Mouse (Mus musculus): ENCODE measurements around the gene Stxbp4.

Gene Stxbp4

GRCm38 (mm10) chr11:90558359-90559047 is 79.4 kb downstream of the Stxbp4 start:
- DNase-seq (ENCODE audit: low spot score in 2 of 2), result no peak

GRCm38 (mm10) chr11:90556517-90556916 is 81.4 kb downstream of the Stxbp4 start:
- no peak for DNase-seq (ENCODE audit: low spot score in 2 of 2)

GRCm38 (mm10) chr11:90553963-90554362 is 83.9 kb downstream of the Stxbp4 start:
- no peak for DNase-seq (ENCODE audit: low spot score in 2 of 2)

GRCm38 (mm10) chr11:90552303-90553201 is 85.3 kb downstream of the Stxbp4 start:
- no peak for DNase-seq (ENCODE audit: low spot score in 2 of 2)

- DNase-seq (ENCODE audit: low spot score in 2 of 2), result peak; percentile 14 to 15
Observed at GRCm38 (mm10) chr11:90548560-90548959, 89.3 kb downstream of the Stxbp4 start.

- DNase-seq (ENCODE audit: low spot score in 2 of 2), result no peak
Observed at GRCm38 (mm10) chr11:90538636-90539263, 99.1 kb downstream of the Stxbp4 start.

- DNase-seq (ENCODE audit: low spot score in 2 of 2), result no peak
Observed at GRCm38 (mm10) chr11:90525311-90525710, 112.6 kb downstream of the Stxbp4 start.

GRCm38 (mm10) chr11:90521040-90521439 is 116.8 kb downstream of the Stxbp4 start:
- no peak for DNase-seq (ENCODE audit: low spot score in 2 of 2)

GRCm38 (mm10) chr11:90517750-90518149 is 120.1 kb downstream of the Stxbp4 start:
- DNase-seq (ENCODE audit: low spot score in 2 of 2), result no peak

- no peak for DNase-seq (ENCODE audit: low spot score in 2 of 2)
Observed at GRCm38 (mm10) chr11:90512538-90513219, 125.2 kb downstream of the Stxbp4 start.

- DNase-seq (ENCODE audit: low spot score in 2 of 2), result no peak
Observed at GRCm38 (mm10) chr11:90501846-90502245, 136.0 kb downstream of the Stxbp4 start.

GRCm38 (mm10) chr11:90499918-90500317 is 138.0 kb downstream of the Stxbp4 start:
- no peak for DNase-seq (ENCODE audit: low spot score in 2 of 2)

- no peak for DNase-seq (ENCODE audit: low spot score in 2 of 2)
Observed at GRCm38 (mm10) chr11:90498461-90498860, 139.4 kb downstream of the Stxbp4 start.

- no peak for DNase-seq (ENCODE audit: low spot score in 2 of 2)
Observed at GRCm38 (mm10) chr11:90494981-90495380, 142.9 kb downstream of the Stxbp4 start.

- no peak for DNase-seq (ENCODE audit: low spot score in 2 of 2)
Observed at GRCm38 (mm10) chr11:90492511-90492910, 145.4 kb downstream of the Stxbp4 start.

- DNase-seq (ENCODE audit: low spot score in 2 of 2), result no peak
Observed at GRCm38 (mm10) chr11:90489166-90489565, 148.7 kb downstream of the Stxbp4 start.

GRCm38 (mm10) chr11:90487686-90488085 is 150.2 kb downstream of the Stxbp4 start:
- DNase-seq (ENCODE audit: low spot score in 2 of 2), result no peak

- DNase-seq (ENCODE audit: low spot score in 2 of 2), result no peak
Observed at GRCm38 (mm10) chr11:90484750-90485637, 152.9 kb downstream of the Stxbp4 start.

GRCm38 (mm10) chr11:90483766-90484165 is 154.1 kb downstream of the Stxbp4 start:
- no peak for DNase-seq (ENCODE audit: low spot score in 2 of 2)

GRCm38 (mm10) chr11:90481828-90482227 is 156.1 kb downstream of the Stxbp4 start:
- no peak for DNase-seq (ENCODE audit: low spot score in 2 of 2)

GRCm38 (mm10) chr11:90470271-90470670 is 167.6 kb downstream of the Stxbp4 start:
- no peak for DNase-seq (ENCODE audit: low spot score in 2 of 2)

Data from frontal cortex, postnatal 25 days (tissue).